Mouse (Mus musculus) layer of hippocampus, adult 2 months (tissue): ENCODE measurements around the gene Golga7b. TPM values are rescaled to one million over a fixed set of nuclear protein-coding genes. Genes with fewer than 3 reads are reported as not detected.

Experiments
- DNase-seq, 2 experiments: peaks; one replicate each; pipeline ENCODE4 v3.0.0; 2022; ENCODE audit warnings: low spot score in 2 of 2
- H3K27ac ChIP-seq: fragments of 200-600 bp; 2 replicates; pipeline ENCODE4 v1.8.1; 2022
- H3K4me3 ChIP-seq: fragments of 200-600 bp; 2 replicates; pipeline ENCODE4 v1.8.1; 2022; ENCODE audit warnings: mild to moderate bottlenecking
- CTCF ChIP-seq: fragments of 200-600 bp; conservative IDR thresholded peaks from 2 replicates; pipeline ENCODE4 v1.8.1; 2022; ENCODE audit warnings: antibody characterized with exemption, mild to moderate bottlenecking, moderate library complexity
- long read RNA-seq, 2 experiments: library from polyadenylated mRNA; stranded (forward); transcript quantifications; one replicate each; pipeline ENCODE4 v2.0.0; 2021; ENCODE audit warnings: borderline mapping rate in 2 of 2
- total RNA-seq, 2 experiments: library from RNA; stranded (reverse); gene quantifications; 2 replicates each; pipeline ENCODE4 v1.2.3; 2021

The Golga7b gene
- 10 to 100 TPM; 61.3 to 64.6 TPM for total RNA-seq
- long read RNA-seq, experiment 1, transcript Golga7b-201 (5 exons, 2,823 nt), result major isoform, 60 of 72 reads
- long read RNA-seq, experiment 1, partial matches to known transcripts, result 2 of 72 reads
- long read RNA-seq, experiment 1, other reads (novel, unspliced or antisense), result 10 of 72 reads
- long read RNA-seq, experiment 2, transcript Golga7b-201 (5 exons, 2,823 nt), result major isoform, 71 of 90 reads
- long read RNA-seq, experiment 2, partial matches to known transcripts, result 2 of 90 reads
- long read RNA-seq, experiment 2, other reads (novel, unspliced or antisense), result 17 of 90 reads

- no peak within 1 kb of the TSS for H3K27ac ChIP-seq
- TF ChIP-seq CTCF, result no peak
- DNase-seq, result no peak
Observed at GRCm38 (mm10) chr19:42247519-42247918, at the start of gene Golga7b. Gene Golga7b (plus strand): TSS chr19:42247574.

GRCm38 (mm10) chr19:42198026-42198425 is 49.3 kb upstream of the Golga7b start:
- no peak overlapping the region for H3K27ac ChIP-seq
- no peak for TF ChIP-seq CTCF
- no peak overlapping the region for H3K4me3 ChIP-seq
- no peak for DNase-seq

More at GRCm38 (mm10) chr19:42247519-42247918, at the start of gene Golga7b:
- H3K4me3 ChIP-seq, result no peak within 1 kb of the TSS

GRCm38 (mm10) chr19:42201696-42202381 is 45.5 kb upstream of the Golga7b start, which contains the start of gene Sfrp5:
Gene Sfrp5 (minus strand): TSS chr19:42202252.
- TF ChIP-seq CTCF, result no peak
- Histone ChIP-seq H3K27ac (no peak within 1 kb of the TSS), H3K4me3 (no peak within 1 kb of the TSS)
- DNase-seq, result no peak

- no peak for TF ChIP-seq CTCF
- DNase-seq, result no peak
- H3K27ac ChIP-seq, result no peak overlapping the region
- H3K4me3 ChIP-seq, result no peak overlapping the region
Observed at GRCm38 (mm10) chr19:42202467-42202866, 44.9 kb upstream of the Golga7b start.

- DNase-seq, result no peak
- H3K4me3 ChIP-seq, result no peak overlapping the region
Observed at GRCm38 (mm10) chr19:42204306-42204705, 43.1 kb upstream of the Golga7b start.

GRCm38 (mm10) chr19:42205201-42205600 is 42.2 kb upstream of the Golga7b start:
- no peak for DNase-seq
- Histone ChIP-seq H3K4me3 (no peak overlapping the region), H3K27ac (no peak overlapping the region)
- no peak for TF ChIP-seq CTCF

More at GRCm38 (mm10) chr19:42204306-42204705, 43.1 kb upstream of the Golga7b start:
- no peak overlapping the region for H3K27ac ChIP-seq
- TF ChIP-seq CTCF, result no peak

GRCm38 (mm10) chr19:42209485-42209884 is 37.9 kb upstream of the Golga7b start:
- Histone ChIP-seq H3K4me3 (no peak overlapping the region), H3K27ac (no peak overlapping the region)
- DNase-seq, result no peak
- TF ChIP-seq CTCF, result no peak

- TF ChIP-seq CTCF, result no peak
- Histone ChIP-seq H3K27ac (no peak overlapping the region), H3K4me3 (no peak overlapping the region)
- no peak for DNase-seq
Observed at GRCm38 (mm10) chr19:42209976-42210375, 37.4 kb upstream of the Golga7b start.

- no peak for DNase-seq
- H3K27ac ChIP-seq, result no peak overlapping the region
- TF ChIP-seq CTCF, result no peak
- H3K4me3 ChIP-seq, result no peak overlapping the region
Observed at GRCm38 (mm10) chr19:42211936-42212335, 35.4 kb upstream of the Golga7b start.

GRCm38 (mm10) chr19:42214601-42215000 is 32.8 kb upstream of the Golga7b start:
- H3K27ac ChIP-seq, result no peak overlapping the region
- TF ChIP-seq CTCF, result no peak
- DNase-seq, result no peak
- no peak overlapping the region for H3K4me3 ChIP-seq

- no peak for DNase-seq
- Histone ChIP-seq H3K4me3 (no peak overlapping the region), H3K27ac (no peak overlapping the region)
- TF ChIP-seq CTCF, result no peak
Observed at GRCm38 (mm10) chr19:42216699-42217373, 30.5 kb upstream of the Golga7b start.

GRCm38 (mm10) chr19:42217374-42217763 is 30.0 kb upstream of the Golga7b start:
- H3K4me3 ChIP-seq, result no peak overlapping the region
- peak; percentile 85 for TF ChIP-seq CTCF
- peak; percentile 63 to 74 for DNase-seq
- no peak overlapping the region for H3K27ac ChIP-seq

GRCm38 (mm10) chr19:42226451-42226850 is 20.9 kb upstream of the Golga7b start:
- TF ChIP-seq CTCF, result no peak
- DNase-seq, result no peak
- Histone ChIP-seq H3K27ac (no peak overlapping the region), H3K4me3 (no peak overlapping the region)
